Mouse (Mus musculus): Measurements from ENCODE around the gene Cln3. TPM values are rescaled to one million over a fixed set of nuclear protein-coding genes. Genes with fewer than 3 reads are reported as not detected.

Gene Cln3
- polyA plus RNA-seq, 1 experiment from 2014 or later, result 21.8 TPM

GRCm38 (mm10) chr7:126545631-126546030 lies 40.0 kb downstream of the Cln3 start:
- Histone ChIP-seq H3K9ac (ENCODE audit: low read length) (no peak overlapping the region), H3K4me3 (ENCODE audit: control insufficient read depth in 1 of 2, insufficient read depth in 1 of 2, low read depth in 1 of 2, low read length in 2 of 2) (no peak overlapping the region), H3K36me3 (ENCODE audit: control insufficient read depth, insufficient read depth, low read length) (peaks cover 58% of the 10 kb centered on the region), H3K4me1 (ENCODE audit: control insufficient read depth in 2 of 2, insufficient read depth in 2 of 2, low read length in 2 of 2) (no peaks in the 10 kb centered on the region), H3K4me2 (ENCODE audit: low read length) (no peak overlapping the region), H3K27ac (replicated peaks in 1 of 2; ENCODE audit: control insufficient read depth in 1 of 2, insufficient read depth in 1 of 2, low read depth in 2 of 2, low read length in 2 of 2) (no peak overlapping the region), H3K27me3 (ENCODE audit: control insufficient read depth, insufficient read depth, low read length) (no peaks in the 10 kb centered on the region), H3K9me3 (ENCODE audit: control insufficient read depth, low read length) (no peaks in the 10 kb centered on the region)
- WGBS, result 87% methylated on average over 2 of the region's 2 CpGs
- ATAC-seq (ENCODE audit: insufficient number of reproducible peaks, insufficient read depth, low FRiP score, low read depth), result no peak

DNA sequence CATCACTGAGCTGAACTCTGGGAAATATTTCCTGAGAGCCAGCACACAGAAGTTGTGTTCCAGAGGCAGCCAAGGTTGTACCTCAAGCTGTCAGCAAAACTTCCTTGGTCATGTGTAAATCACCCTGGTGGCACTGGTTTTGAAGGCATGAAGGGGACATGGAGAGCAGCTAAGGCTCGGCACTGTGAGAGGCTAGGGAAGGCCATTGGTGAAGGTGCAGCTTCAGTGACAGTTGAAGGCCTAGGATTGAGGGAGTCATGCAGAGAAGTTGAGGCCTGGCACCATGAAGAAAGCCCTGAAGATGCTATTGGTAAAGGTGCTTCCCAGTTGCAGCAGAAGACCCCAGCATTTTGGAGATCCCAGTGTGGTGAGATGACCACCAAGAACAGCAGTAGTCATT lies 44.0 kb downstream of the Cln3 start:
- Histone ChIP-seq H3K4me2 (ENCODE audit: low read length) (no peak overlapping the region), H3K9ac (ENCODE audit: low read length) (no peak overlapping the region), H3K9me3 (ENCODE audit: control insufficient read depth, low read length) (no peaks in the 10 kb centered on the region), H3K27me3 (ENCODE audit: control insufficient read depth, insufficient read depth, low read length) (peaks cover 7% of the 10 kb centered on the region), H3K4me3 (ENCODE audit: control insufficient read depth in 1 of 2, insufficient read depth in 1 of 2, low read depth in 1 of 2, low read length in 2 of 2) (no peak overlapping the region), H3K4me1 (ENCODE audit: control insufficient read depth in 2 of 2, insufficient read depth in 2 of 2, low read length in 2 of 2) (no peaks in the 10 kb centered on the region), H3K27ac (replicated peaks in 1 of 2; ENCODE audit: control insufficient read depth in 1 of 2, insufficient read depth in 1 of 2, low read depth in 2 of 2, low read length in 2 of 2) (no peak overlapping the region), H3K36me3 (ENCODE audit: control insufficient read depth, insufficient read depth, low read length) (peaks cover 19% of the 10 kb centered on the region)
- WGBS, result 82% methylated on average over 1 of the region's 1 CpGs
- no peak for ATAC-seq (ENCODE audit: insufficient number of reproducible peaks, insufficient read depth, low FRiP score, low read depth)

- H3K27ac ChIP-seq (replicated peaks in 1 of 2; ENCODE audit: control insufficient read depth in 1 of 2, insufficient read depth in 1 of 2, low read depth in 2 of 2, low read length in 2 of 2), result no peak overlapping the region
- no peak overlapping the region for H3K4me2 ChIP-seq (ENCODE audit: low read length)
- H3K36me3 ChIP-seq (ENCODE audit: control insufficient read depth, insufficient read depth, low read length), result no peaks in the 10 kb centered on the region
- WGBS, result 66% methylated on average over 5 of the region's 5 CpGs
- no peak overlapping the region for H3K4me3 ChIP-seq (ENCODE audit: control insufficient read depth in 1 of 2, insufficient read depth in 1 of 2, low read depth in 1 of 2, low read length in 2 of 2)
- H3K27me3 ChIP-seq (ENCODE audit: control insufficient read depth, insufficient read depth, low read length), result peaks cover 11% of the 10 kb centered on the region
- no peaks in the 10 kb centered on the region for H3K9me3 ChIP-seq (ENCODE audit: control insufficient read depth, low read length)
- no peak overlapping the region for H3K9ac ChIP-seq (ENCODE audit: low read length)
- H3K4me1 ChIP-seq (ENCODE audit: control insufficient read depth in 2 of 2, insufficient read depth in 2 of 2, low read length in 2 of 2), result no peaks in the 10 kb centered on the region
- no peak for ATAC-seq (ENCODE audit: insufficient number of reproducible peaks, insufficient read depth, low FRiP score, low read depth)
These were observed 47.6 kb downstream of the Cln3 start for GRCm38 (mm10) chr7:126537820-126538585.

DNA sequence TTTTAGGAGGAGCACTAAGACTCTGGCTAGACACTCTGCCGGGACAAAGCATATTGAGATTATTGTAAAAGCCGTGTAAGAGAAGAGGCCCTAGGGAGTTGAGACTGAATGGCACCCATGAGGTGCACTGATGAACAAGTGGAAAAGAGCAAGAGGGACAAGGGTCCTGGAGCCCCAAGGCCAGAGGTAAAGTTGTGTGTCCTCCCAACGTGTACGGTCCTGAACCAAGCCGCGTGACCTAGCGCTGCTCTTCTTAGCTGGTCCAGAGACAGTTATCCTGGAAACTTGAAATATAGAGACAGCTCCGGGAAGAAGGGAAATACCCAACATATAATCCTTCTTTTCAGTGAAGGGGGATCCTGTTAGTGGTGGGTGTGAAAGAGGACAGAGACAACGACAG lies 49.2 kb downstream of the Cln3 start:
- Histone ChIP-seq H3K9me3 (ENCODE audit: control insufficient read depth, low read length) (no peaks in the 10 kb centered on the region), H3K36me3 (ENCODE audit: control insufficient read depth, insufficient read depth, low read length) (no peaks in the 10 kb centered on the region), H3K4me2 (ENCODE audit: low read length) (peak overlapping the region; percentile 87), H3K4me3 (ENCODE audit: control insufficient read depth in 1 of 2, insufficient read depth in 1 of 2, low read depth in 1 of 2, low read length in 2 of 2) (peak overlapping the region; percentile 48 to 63; a peak in 3 of 4 replicates), H3K27me3 (ENCODE audit: control insufficient read depth, insufficient read depth, low read length) (peaks cover 11% of the 10 kb centered on the region), H3K27ac (replicated peaks in 1 of 2; ENCODE audit: control insufficient read depth in 1 of 2, insufficient read depth in 1 of 2, low read depth in 2 of 2, low read length in 2 of 2) (no peak overlapping the region), H3K4me1 (ENCODE audit: control insufficient read depth in 2 of 2, insufficient read depth in 2 of 2, low read length in 2 of 2) (no peaks in the 10 kb centered on the region), H3K9ac (ENCODE audit: low read length) (peak overlapping the region; percentile 74)
- ATAC-seq (ENCODE audit: insufficient number of reproducible peaks, insufficient read depth, low FRiP score, low read depth), result no peak
- WGBS, result 63% methylated on average over 9 of the region's 9 CpGs

DNA sequence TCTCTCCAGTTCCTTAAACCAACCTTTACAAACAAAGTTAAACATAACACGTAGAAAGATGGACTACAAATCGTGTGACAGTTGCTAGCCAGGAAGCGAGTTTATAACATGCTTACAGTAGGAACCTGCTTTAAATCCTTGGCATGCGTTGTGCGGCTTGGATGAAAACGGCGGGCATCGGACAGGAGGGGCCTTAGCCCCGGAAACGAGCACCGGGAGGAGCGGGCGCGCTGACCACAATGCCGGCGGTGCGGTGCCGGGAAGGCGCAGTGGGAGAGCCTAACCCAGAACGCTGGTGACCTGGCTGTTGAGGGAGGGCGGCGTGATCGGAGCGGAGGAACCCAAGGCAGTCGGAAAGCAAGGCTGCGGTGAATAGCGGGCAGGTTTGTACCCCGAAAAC lies 49.9 kb downstream of the Cln3 start:
- Histone ChIP-seq H3K27me3 (ENCODE audit: control insufficient read depth, insufficient read depth, low read length) (peaks cover 11% of the 10 kb centered on the region), H3K4me1 (ENCODE audit: control insufficient read depth in 2 of 2, insufficient read depth in 2 of 2, low read length in 2 of 2) (no peaks in the 10 kb centered on the region), H3K27ac (replicated peaks in 1 of 2; ENCODE audit: control insufficient read depth in 1 of 2, insufficient read depth in 1 of 2, low read depth in 2 of 2, low read length in 2 of 2) (no peak overlapping the region), H3K9ac (ENCODE audit: low read length) (peak overlapping the region; percentile 74), H3K4me3 (ENCODE audit: control insufficient read depth in 1 of 2, insufficient read depth in 1 of 2, low read depth in 1 of 2, low read length in 2 of 2) (peak overlapping the region; percentile 48 to 63), H3K9me3 (ENCODE audit: control insufficient read depth, low read length) (no peaks in the 10 kb centered on the region), H3K4me2 (ENCODE audit: low read length) (peak overlapping the region; percentile 87), H3K36me3 (ENCODE audit: control insufficient read depth, insufficient read depth, low read length) (no peaks in the 10 kb centered on the region)
- no peak for ATAC-seq (ENCODE audit: insufficient number of reproducible peaks, insufficient read depth, low FRiP score, low read depth)
- WGBS, result 3% methylated on average over 28 of the region's 28 CpGs

- no peak overlapping the region for H3K4me3 ChIP-seq (ENCODE audit: control insufficient read depth in 1 of 2, insufficient read depth in 1 of 2, low read depth in 1 of 2, low read length in 2 of 2)
- no peaks in the 10 kb centered on the region for H3K9me3 ChIP-seq (ENCODE audit: control insufficient read depth, low read length)
- no peaks in the 10 kb centered on the region for H3K4me1 ChIP-seq (ENCODE audit: control insufficient read depth in 2 of 2, insufficient read depth in 2 of 2, low read length in 2 of 2)
- no peak overlapping the region for H3K27ac ChIP-seq (replicated peaks in 1 of 2; ENCODE audit: control insufficient read depth in 1 of 2, insufficient read depth in 1 of 2, low read depth in 2 of 2, low read length in 2 of 2)
- WGBS, result 64% methylated on average over 1 of the region's 1 CpGs
- H3K27me3 ChIP-seq (ENCODE audit: control insufficient read depth, insufficient read depth, low read length), result peaks cover 11% of the 10 kb centered on the region
- no peak for ATAC-seq (ENCODE audit: insufficient number of reproducible peaks, insufficient read depth, low FRiP score, low read depth)
- no peak overlapping the region for H3K9ac ChIP-seq (ENCODE audit: low read length)
- H3K36me3 ChIP-seq (ENCODE audit: control insufficient read depth, insufficient read depth, low read length), result no peaks in the 10 kb centered on the region
- H3K4me2 ChIP-seq (ENCODE audit: low read length), result no peak overlapping the region
These were observed 52.2 kb downstream of the Cln3 start for GRCm38 (mm10) chr7:126533434-126533833.

DNA sequence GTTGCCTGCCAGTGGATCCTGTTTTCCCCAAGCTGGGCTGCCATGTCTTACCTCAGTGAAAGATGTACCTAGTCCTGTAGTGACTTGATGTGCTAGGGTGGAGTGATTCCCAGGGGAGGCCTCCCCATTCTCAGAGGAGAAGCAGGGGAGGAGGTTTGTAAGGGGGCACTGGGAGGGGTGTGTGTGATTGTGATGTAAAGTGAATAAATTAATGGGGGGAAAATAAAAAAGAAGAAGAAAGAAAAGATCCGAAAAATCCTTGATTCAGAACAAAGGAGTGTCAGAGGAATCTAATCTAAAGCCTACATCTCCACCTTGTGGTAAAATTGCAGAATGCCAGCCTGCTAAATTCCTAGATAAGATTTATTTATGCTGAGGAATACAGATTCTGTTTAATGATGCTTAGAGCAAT lies 57.4 kb downstream of the Cln3 start:
- ATAC-seq (ENCODE audit: insufficient number of reproducible peaks, insufficient read depth, low FRiP score, low read depth), result no peak
- no peaks in the 10 kb centered on the region for H3K9me3 ChIP-seq (ENCODE audit: control insufficient read depth, low read length)

DNA sequence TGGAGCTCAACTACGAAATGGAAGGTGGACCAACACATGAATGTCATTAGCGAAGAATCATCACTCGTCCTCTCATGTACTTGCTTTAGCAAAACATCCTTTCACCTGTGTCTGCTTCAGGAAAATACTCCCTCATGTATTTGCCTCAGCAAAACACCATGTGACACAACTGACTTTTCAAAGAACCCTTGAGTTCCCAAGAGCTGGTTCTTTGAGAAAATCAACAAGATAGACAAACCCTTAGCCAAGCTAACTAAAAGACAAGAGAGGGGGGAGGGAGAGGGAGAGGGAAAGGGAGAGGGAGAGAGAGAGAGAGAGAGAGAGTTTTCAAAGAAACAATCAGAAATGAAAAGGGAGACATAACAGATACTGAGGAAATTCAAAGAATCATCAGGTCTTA lies 62.3 kb downstream of the Cln3 start:
- Histone ChIP-seq H3K27me3 (ENCODE audit: control insufficient read depth, insufficient read depth, low read length) (no peaks in the 10 kb centered on the region), H3K4me2 (ENCODE audit: low read length) (no peak overlapping the region), H3K9ac (ENCODE audit: low read length) (no peak overlapping the region), H3K36me3 (ENCODE audit: control insufficient read depth, insufficient read depth, low read length) (no peaks in the 10 kb centered on the region), H3K9me3 (ENCODE audit: control insufficient read depth, low read length) (no peaks in the 10 kb centered on the region), H3K27ac (replicated peaks in 1 of 2; ENCODE audit: control insufficient read depth in 1 of 2, insufficient read depth in 1 of 2, low read depth in 2 of 2, low read length in 2 of 2) (no peak overlapping the region), H3K4me3 (ENCODE audit: control insufficient read depth in 1 of 2, insufficient read depth in 1 of 2, low read depth in 1 of 2, low read length in 2 of 2) (no peak overlapping the region), H3K4me1 (ENCODE audit: control insufficient read depth in 2 of 2, insufficient read depth in 2 of 2, low read length in 2 of 2) (no peaks in the 10 kb centered on the region)
- ATAC-seq (ENCODE audit: insufficient number of reproducible peaks, insufficient read depth, low FRiP score, low read depth), result no peak
- 74% methylated on average over 3 of the region's 3 CpGs for WGBS

More for the DNA sequence above, 57.4 kb downstream of the Cln3 start:
- no peaks in the 10 kb centered on the region for H3K4me1 ChIP-seq (ENCODE audit: control insufficient read depth in 2 of 2, insufficient read depth in 2 of 2, low read length in 2 of 2)
- H3K4me2 ChIP-seq (ENCODE audit: low read length), result no peak overlapping the region
- no peaks in the 10 kb centered on the region for H3K36me3 ChIP-seq (ENCODE audit: control insufficient read depth, insufficient read depth, low read length)
- H3K27ac ChIP-seq (replicated peaks in 1 of 2; ENCODE audit: control insufficient read depth in 1 of 2, insufficient read depth in 1 of 2, low read depth in 2 of 2, low read length in 2 of 2), result no peak overlapping the region
- WGBS, result 26% methylated on average over 1 of the region's 1 CpGs
- H3K27me3 ChIP-seq (ENCODE audit: control insufficient read depth, insufficient read depth, low read length), result no peaks in the 10 kb centered on the region
- no peak overlapping the region for H3K9ac ChIP-seq (ENCODE audit: low read length)
- no peak overlapping the region for H3K4me3 ChIP-seq (ENCODE audit: control insufficient read depth in 1 of 2, insufficient read depth in 1 of 2, low read depth in 1 of 2, low read length in 2 of 2)

Data from heart, embryonic 14.5 days (tissue).